Comparison of ENCODE assay signal across 15 mouse cellular contexts in genomic region chr7:36866602-36867001, GRCm38 (mm10).
DNase-seq lines count a peak whose midpoint lies in the region; TF ChIP-seq lines count a peak whose summit lies in the region.
"Had no signal": no experiment of that assay in that cellular context is flagged by ENCODE, and none has a peak within 500 bp of the region (broad histone marks: within the 10 kb centered on the region; RNA-seq: fewer than 3 reads in every experiment).

No protein-coding gene starts in this region.

- H3K4me3 ChIP-seq in layer of hippocampus, adult 2 months: no peak overlapping the region
- H3K4me3 ChIP-seq: heart, embryonic 13.5 days; hindbrain, embryonic 15.5 days; neural tube, embryonic 12.5 days had no signal

- no peak overlapping the region for H3K27ac ChIP-seq in layer of hippocampus, adult 2 months
- H3K27ac ChIP-seq: heart, embryonic 13.5 days; hindbrain, embryonic 15.5 days; liver, embryonic 14.5 days; neural tube, embryonic 12.5 days; stomach, postnatal 0 days had no signal

- no peak for TF ChIP-seq CTCF in layer of hippocampus, adult 2 months (conservative IDR thresholded peaks at IDR 0.05)

- peak; percentile 36 for DNase-seq in left cerebral cortex, adult 11 months (ENCODE audit: low spot score)
- DNase-seq in left cerebral cortex, postnatal 4 days: no peak
- peak; percentile 28 to 84 for DNase-seq in frontal cortex, postnatal 36 days (ENCODE audit: low spot score in 2 of 2)
- peak; percentile 57 to 66 for DNase-seq in left cerebral cortex, postnatal 36 days (ENCODE audit: low spot score in 2 of 2)
- DNase-seq in cerebellum, adult 9-10 months: no peak
- no peak for DNase-seq in layer of hippocampus, adult 2 months (ENCODE audit: low spot score in 2 of 2)
- no peak for DNase-seq in retina, embryonic 14.5 days (ENCODE audit: low spot score)
- DNase-seq: adrenal gland, postnatal 36 days; cerebellum, adult 18-20 months; thymus, postnatal 25 days had no signal

- intact Hi-C loops in left cerebral cortex, postnatal 4 days (cut with DNase I): no loop called here
- intact Hi-C loops in left cerebral cortex, postnatal 36 days (cut with DNase I): no loop called here

Comparison
In these comparisons a context has a peak if more than half of its experiments do, and no peak if none do; other contexts are left out.
1. DNase-seq: peak in left cerebral cortex, adult 11 months (single experiment), frontal cortex, postnatal 36 days (2 of 2) and left cerebral cortex, postnatal 36 days (2 of 2); none in left cerebral cortex, postnatal 4 days (single experiment), cerebellum, adult 9-10 months (single experiment), layer of hippocampus, adult 2 months (0 of 2) and retina, embryonic 14.5 days (single experiment).